Mouse (Mus musculus) hindlimb bud, embryonic 11.5 days (tissue): ENCODE measurements around the gene Mb.

Experiments used
- DNase-seq: peaks from one replicate; pipeline ENCODE4 v3.0.0-alpha.2; 2012; ENCODE audit warnings: low read depth, low spot score; ENCODE audit errors: extremely low spot score

Gene Mb

DNA sequence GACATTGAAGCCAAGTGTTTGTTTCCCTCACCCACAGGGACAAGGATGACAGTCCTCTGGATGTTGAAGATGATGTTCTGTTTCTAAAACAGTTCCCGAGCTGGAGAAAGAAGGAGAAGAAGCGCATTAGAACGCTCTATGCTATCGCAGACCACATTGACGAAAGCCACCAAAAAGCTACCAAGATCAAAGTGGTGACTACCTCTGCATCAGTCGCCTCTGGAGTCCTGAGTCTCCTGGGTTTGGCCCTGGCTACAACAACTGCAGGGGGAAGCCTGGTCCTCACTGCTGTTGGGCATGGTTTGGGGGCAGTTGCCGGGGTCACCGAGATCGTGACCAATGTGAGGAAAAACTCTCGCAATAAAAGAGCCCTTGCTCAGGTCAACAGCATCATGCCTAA lies at the start of gene Mb:
Gene Mb (minus strand): TSS at position 101 of the 400 bp plus-strand sequence.
- no peak for DNase-seq

DNA sequence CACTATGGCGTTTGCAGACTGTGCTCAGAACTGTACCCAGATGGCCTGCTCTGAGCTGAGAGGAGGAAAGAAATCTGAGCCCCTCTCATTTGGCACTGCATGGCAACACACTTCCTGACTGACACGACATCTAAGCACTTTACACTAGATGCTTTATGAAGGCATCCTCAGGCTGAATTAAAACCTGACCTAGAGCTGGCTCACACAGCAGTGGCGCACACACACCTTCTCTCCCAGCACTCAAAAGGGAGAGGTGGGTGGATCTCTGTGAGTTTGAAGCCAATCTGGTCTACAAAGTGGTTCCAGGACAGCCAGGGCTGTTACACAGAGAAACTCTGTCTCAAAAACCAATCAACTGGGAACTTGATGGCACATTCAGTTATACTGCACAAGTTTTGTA lies 49.3 kb upstream of the Mb start:
- no peak for DNase-seq

DNA sequence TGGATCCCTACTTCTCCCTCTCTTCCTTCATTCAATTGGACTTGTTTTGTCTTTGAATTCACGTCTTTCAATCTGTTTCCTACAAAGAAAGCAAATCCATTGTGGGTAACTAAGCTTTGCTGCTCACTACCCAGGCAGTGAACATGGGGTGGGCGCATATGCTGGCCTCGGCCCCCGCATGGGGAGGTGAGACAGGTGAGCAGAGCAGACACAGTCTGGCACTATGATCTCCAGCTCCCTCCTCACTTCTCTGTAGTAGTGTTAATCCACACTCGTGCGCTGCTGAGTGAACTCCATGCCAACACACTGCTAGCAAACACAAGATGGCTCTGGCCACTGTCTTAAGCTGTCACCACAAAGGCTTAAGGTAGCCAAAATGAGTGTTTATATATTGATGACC lies 46.9 kb upstream of the Mb start:
- DNase-seq, result no peak

DNA sequence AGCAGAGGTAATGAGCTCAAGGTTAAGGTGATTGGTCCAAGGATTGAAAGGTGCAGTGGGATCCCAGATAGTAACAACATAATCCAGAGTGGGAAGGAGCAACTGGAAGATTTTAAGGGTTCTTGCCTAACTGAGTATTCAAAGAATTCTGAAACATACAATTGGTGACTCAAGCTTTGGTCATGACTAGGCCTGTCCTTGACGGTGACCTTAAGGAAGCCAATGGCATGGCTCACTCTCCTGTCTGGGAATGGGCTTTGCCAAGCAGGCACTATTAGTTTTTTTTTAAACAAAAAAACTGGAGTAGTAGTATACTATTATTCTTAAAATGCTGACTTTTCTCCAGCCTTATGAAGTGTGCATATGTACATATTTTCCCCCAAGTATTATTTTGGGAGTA lies 44.7 kb upstream of the Mb start:
- no peak for DNase-seq

DNA sequence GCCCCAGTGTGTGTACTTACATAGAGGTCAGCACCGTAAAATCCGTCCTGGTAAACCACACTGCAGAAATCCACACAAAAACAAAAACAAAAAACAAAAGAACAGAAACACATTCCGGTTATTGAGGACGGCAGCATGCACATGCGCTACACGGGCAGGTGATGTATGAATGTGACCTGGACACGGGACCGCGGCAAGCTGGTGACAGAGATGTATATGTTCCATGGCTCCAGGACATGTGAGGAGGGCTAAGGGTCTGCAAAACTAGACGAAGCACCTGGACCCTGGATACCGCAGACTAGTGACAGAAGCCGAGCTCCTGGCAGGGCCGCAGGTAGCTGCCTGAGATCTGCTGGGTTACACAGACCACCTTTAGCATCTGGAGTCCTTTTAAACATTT lies 44.0 kb upstream of the Mb start:
- no peak for DNase-seq

DNA sequence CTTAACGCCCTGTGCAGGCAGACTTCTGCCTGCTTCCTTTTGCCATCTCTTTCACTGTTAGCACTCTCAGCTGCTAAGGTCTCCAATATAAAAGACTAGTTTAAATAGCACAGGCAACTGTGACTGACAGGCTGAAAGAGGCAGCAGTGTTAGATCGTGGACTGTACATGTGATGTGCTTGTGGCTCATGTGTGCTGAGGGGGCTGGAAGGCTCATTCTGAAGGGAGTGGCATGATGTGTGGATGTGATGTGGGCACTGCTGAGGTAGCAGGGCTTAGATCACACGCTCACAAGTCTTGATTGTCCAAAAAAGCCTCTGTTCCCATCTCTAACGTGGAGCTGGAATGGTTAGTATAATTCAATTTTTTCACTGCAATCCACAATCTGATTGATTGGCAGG lies 40.9 kb upstream of the Mb start:
- no peak for DNase-seq

DNA sequence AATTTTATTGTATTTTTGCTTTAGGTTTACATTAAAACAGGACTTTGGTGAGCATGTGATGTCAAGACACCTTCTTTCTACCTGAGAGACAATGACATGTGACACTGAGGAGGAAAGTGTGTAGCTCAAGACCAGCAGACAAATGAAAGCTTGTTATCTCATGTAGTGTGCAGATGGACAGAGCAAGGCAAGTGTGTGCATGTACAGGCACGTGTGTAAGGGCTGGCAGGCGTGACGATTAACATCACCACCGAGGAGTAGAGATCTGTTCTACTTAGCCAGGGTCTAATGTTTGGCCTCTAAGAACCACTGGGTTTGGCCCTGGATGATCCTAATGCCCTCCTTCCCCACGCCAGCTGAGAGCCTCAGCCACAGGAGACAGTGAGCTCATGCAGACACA lies 40.1 kb upstream of the Mb start:
- DNase-seq, result no peak

DNA sequence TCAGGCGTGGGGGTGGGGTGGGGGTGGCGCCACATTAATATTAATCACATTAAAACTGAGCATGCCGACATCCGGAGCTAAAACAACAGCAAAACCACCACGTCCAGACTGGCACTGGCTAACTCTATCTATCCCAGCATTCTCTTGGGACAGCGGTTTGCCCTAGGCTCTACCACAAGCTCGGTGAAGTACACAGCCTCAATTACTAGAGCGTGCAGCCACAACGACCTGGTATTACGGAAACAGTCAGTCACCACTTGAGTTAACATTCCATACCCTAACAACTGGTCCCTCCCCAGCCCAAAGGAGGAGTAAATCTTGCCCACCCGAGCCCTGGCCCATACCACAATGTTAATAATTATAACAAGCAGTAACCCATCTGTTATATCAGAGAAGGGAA lies 38.8 kb upstream of the Mb start:
- no peak for DNase-seq

DNA sequence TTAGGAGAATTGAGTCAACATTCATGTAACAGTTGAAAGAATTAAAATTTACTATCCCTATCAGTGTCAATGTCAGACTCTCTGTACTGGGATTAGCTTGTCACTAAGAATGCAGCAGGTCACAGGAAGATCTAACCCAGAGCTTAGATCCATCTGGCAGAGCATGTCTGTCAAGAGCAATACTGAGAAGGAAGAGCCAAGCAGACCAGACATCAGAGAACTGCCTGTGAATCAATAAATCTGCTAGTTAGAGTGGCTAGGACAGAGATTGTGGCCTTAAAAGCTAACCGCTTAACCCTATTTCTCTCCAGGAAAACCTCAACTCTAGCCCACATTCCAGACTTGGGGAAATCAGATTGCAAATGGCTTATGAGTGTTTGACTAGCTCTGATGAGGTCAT lies 36.0 kb upstream of the Mb start:
- DNase-seq, result no peak

DNA sequence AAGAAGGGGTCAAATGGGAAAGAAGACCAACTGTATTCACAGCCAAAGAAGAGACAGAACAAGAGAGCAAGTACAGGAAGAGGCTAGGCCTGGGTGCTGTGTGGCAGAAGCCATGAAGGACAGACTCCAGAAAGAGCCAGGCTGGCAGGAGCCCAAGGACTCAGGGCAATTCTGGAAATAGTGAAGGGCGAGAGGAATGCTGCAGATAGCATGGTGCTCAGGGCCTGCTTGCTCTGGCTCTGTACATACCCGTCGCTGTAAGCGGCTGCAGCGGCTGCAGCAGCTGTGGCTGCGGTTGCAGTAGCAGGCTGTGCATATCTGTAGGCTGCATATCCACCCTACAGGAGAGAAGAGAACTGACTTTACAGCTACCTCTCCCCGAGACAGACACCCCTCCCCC lies 35.3 kb upstream of the Mb start:
- DNase-seq, result no peak

DNA sequence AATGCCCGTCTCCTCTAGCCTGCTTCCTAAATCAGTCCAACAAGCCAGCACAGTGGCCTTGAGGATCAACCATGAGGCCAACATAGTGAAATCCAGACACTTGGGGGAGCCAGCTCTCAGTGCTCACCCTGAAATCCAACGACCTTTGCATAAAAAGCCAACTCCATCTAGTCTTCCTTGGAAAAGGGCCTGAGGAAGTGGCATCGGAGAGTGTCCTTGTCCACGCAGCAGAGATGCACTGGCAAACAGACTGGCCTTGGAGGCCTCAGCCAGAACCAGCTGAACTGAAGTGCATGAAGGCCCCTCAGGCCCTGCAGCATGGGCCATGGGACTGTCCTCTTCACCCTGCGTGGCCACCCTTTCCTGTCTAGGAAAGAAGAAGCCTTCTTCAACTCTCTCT lies 31.0 kb upstream of the Mb start:
- no peak for DNase-seq

DNA sequence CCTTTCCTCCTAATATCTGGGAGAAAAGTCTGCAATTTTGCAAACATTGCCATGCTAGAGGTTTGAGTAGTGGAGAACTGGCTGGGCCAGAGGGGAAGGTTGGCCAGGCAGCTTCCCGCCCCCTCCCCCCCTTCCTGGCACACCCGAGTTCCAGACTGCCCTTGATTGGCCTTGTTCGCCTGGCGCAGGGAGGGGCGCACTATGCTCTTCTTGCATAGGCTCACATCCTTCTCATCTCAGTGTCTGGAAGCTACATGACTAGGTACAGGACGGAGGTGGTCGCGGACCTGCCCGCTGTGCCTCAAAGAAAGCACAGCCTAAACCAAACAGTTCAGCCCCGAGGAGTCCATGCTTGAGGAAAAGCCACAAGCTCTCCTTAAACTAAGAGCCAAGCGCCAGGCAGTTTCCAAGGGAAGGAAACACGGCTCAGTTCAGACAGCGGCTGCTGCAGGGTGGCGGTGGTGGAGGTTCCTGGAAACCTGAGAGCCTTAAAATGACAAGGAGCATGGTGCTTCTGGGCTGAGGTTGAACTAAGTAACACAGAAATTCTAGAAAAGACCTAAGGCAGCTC lies 30.3 kb upstream of the Mb start:
- DNase-seq, result no peak

DNA sequence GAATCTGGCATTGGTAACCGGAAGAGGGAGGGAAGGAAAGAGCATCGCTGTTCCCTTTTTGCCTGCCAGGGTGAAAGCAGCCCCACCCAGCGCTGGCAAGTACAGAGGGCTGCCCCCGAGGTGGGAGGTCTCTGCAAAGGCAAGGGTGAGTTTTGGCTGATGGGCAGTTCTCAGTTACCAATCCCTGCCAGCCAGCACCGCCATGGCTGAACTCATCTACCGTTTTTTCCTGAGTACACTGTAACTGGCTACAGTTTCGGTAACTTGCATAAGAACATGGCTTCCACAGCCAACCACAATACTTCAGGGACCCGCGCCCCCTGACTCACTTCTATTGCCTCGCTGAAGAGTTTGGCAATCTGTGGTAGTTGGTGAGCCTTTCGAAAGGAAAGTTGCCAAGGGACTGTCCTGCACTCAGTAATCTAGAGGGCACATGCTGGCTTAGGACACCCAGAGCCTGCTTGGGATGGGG lies 29.5 kb upstream of the Mb start:
- DNase-seq, result no peak

DNA sequence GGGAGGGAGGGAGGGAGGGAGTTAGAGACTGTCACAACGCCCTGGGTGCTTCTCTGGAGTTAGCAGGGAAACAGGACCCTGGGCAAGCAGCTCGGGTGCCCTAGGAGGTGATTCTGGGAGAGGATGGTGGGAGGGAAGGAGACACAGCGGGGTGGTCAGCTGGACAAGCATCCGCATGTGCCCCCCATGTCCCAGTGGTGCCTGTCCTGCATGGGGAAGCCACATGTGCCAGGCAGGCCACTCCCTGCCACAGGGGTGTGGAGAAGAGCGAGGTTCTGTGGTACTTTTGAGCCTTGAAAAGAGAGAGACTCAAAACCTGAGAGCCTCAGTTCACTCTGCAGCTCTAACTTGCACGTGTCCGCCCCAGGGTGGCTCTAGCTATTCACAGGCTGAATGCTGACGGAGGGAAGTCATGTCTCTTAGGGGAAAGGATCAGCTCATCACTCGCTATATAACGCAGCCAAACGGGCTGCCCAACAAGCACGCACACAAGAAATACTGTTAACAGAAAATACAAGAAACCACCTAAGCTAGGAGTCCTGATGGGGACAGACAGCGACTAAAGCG lies 28.9 kb upstream of the Mb start:
- DNase-seq, result no peak

DNA sequence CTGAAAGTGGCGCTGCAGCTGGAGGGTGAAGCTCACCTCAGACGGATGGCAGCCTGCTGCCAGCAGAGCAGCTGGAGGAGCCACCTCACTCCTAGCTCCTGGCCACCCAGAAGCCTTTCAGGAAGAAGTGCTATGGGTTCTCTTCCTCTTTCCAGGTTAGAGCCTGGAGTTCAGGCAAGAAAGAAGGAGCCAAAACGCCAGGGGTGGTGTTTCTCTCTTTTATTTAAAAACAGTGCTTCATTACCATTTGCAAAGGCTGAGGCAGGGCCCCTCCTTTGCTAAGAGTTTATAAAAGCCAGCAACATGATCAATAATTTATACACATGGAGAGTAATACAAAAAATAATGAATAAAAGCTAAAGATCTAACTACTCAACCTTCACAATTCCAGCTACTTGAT lies 28.3 kb upstream of the Mb start:
- no peak for DNase-seq

DNA sequence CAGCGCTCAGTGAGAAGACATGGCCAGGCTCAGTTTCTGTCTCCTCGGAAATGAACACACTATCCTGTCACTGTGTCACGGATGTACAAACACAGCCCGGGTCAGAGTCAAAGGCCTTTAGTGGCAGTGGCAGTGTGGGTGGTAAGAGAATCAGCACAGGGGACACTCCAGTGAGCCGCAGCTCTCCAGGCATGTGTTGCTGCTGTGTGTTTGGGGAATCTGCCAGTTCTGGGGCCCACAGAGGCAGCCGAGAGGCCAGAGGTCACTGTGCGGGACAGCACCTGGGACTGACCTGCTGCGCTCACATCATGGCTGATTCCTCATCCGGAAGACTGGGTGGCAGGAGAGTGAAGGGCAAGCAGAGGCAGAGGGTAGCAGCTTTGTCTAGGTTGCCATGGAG lies 27.4 kb upstream of the Mb start:
- DNase-seq, result no peak

DNA sequence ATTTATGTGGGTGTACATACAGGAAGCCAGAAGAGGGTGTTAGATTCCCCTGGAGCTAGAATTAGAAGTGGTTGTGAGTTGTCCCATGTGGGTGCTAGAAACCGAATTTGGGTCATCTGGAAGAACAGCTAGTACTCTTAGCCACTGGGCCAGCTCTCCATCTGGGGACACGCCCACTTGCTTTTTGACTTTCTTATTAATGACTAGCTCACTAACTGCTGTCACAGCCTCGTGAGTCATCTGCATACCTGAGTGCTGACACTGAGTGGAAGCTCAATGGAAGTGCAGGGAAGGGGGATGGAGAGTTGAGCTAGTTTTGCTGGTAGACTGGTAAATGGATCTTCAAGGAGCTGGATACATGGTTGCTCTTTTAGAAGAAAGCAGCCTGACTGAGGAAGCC lies 26.1 kb upstream of the Mb start:
- DNase-seq, result no peak

DNA sequence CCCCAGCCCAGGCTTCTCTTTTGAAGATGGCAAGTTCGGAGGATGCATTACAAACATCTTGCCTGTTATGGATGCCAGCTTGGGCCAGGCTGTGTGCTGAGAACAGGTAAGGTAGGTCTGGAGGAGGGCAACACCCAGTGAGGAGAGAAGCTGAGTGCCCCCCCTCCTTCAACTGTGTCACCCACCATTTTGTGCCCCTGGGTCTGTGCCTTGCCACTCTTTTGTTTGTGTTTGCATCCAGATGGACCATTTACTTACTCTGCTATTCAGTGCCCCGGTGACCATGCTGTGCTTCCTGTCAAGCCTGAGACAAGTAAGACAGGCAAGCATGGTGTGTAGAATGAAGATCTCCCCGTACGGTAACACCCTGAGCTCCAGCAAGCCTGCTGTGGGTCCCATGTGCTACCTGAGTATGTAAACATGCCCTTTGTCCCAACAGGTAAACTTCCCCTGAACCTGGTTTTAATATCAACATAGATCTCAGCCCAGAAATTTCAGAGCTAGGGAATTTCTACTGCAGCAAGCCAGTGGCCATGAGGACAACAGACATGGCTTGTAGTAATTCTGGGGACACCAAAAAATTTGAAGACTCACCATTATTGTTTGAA lies 22.2 kb upstream of the Mb start:
- DNase-seq, result no peak

DNA sequence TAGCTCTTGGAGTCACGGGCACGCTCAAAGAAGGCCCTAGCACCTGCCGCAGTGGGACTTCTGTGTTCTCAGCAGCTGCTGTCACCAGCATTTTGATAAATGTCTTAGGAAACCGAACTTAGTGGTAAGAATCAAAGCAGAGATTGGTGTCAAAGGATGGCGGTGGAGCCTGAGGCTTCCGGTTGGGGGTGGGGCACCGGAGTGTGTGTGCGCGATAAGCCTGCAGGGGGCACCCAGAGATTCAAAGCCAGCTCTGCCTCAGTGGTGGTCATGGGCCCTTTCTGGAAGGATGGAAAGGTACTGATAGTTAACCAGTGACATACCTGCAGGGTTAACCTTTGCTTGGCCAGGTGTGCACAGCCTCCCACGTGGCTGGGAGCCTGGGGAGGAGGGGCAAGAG lies 21.0 kb upstream of the Mb start:
- no peak for DNase-seq

DNA sequence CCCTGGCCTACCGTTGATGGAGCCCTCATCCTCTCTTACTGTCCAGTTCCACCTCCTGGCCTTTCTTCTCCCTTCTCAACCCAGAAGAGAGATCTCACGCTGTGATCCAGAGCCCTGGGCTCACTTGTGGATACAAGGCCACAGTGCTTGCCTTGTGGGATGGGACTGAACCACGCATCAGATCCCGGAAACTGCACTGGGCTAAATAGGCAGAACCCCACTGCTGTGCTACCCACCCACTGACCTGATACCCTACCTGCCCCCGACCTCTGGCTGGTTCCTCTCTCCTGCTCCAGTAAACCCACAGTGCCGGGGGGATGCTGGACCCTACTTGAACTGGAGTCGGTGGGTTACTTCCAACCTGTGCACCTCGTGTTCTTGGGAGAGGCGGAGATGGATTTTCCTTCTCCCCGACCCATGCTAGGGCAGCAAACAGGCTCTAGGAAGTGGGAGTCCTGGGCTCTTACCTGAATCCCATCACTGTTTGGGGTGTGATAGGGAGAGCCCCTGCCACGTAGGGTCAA lies 20.3 kb upstream of the Mb start:
- no peak for DNase-seq

DNA sequence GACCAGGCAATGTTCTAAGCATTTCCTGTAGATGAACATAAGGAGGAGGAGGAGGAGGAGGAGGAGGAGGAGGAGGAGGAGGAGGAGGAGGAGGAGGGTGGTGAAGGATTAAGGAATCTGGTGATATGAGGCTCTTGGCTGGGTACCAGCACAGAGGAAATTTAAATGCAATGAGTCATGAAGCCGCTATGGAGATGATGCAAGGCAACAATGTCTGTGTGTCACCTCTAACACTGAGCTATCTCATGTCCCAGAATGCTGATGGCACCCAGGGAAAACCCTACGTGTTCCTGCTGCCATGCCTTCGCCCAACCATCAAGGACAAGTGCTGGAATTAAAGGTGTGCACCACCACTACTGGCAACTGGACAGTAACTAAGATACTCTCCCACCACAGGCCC lies 18.5 kb upstream of the Mb start:
- no peak for DNase-seq

DNA sequence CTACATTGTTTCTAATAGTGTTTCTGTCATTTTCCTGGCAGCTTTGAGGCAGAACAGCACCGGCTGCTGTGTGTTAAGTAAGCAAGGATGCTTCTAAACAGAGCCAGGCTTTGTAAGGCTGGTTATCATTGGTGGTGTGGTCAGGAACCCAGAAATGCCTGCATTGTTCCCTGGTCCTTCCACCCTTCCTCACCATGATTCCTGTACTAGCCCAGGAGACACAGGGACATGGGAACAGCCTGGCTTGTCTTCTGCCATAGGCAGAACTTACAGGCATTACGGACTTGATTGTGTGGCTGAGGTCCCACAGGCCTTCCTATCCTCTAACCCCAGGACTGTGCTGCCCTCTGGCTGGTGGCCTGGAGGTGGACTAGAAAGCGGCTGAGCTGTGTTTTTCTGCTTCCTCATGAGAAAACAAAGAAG lies 18.0 kb upstream of the Mb start:
- no peak for DNase-seq

DNA sequence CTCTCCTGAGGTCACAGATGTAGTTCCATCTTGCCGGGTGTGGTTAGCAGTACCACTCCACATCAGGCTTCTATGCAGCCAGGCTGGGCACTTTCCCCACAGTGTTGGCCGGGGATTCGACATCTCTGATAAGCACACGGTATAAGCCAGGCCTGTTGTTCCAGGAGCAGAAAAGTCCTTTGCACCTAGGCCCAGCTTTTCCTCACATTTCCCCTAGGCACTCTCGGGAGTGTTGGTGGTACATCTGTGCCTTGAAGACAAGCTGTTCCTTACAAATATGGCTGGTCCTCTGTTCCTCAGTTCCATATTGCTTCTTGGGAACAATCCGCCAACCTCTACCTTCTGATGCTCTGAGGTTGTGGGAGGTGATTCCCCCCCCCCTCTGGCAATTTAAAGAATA lies 15.8 kb upstream of the Mb start:
- no peak for DNase-seq
